Mouse (Mus musculus) brain, embryonic 14.5 days (tissue): ENCODE data around the gene Pard3b.

Experiments
- CTCF ChIP-seq: fragments of 200-500 bp; IDR thresholded peaks from 2 replicates; pipeline ENCODE4 v1.5.1; 2012; ENCODE audit warnings: inconsistent platforms, mild to moderate bottlenecking, moderate library complexity, borderline replicate concordance; ENCODE audit not compliant: insufficient read depth, insufficient read length; ENCODE audit errors: extremely low read depth
- POLR2A ChIP-seq: fragments of 200-500 bp; IDR thresholded peaks from 2 replicates; pipeline ENCODE4 v1.6.1; 2012; ENCODE audit warnings: mild to moderate bottlenecking, inconsistent platforms, borderline replicate concordance; ENCODE audit not compliant: poor library complexity, insufficient read depth, insufficient read length, severe bottlenecking; ENCODE audit errors: extremely low read depth

- TF ChIP-seq CTCF (no peak), POLR2A (no peak)
Observed at GRCm38 (mm10) chr1:62436304-62436703, 797.7 kb downstream of the Pard3b start.
